Mouse (Mus musculus) frontal cortex, postnatal 36 days (tissue): ENCODE results near the gene Gm38100.

Experiments
- DNase-seq, 2 experiments: peaks; one replicate each; pipeline ENCODE4 v3.0.0; 2022; ENCODE audit warnings: low spot score in 2 of 2

Gm38100 gene

GRCm38 (mm10) chr1:175967004-175967745, 47.0 kb downstream of the Gm38100 start:
- DNase-seq, result no peak

GRCm38 (mm10) chr1:175970710-175971109, 50.6 kb downstream of the Gm38100 start:
- DNase-seq, result no peak
